Mouse (Mus musculus) spleen, postnatal 14 days (tissue): ENCODE measurements at regions not wholly inside any gene's neighbourhood (a gene's known extent, or its start where the extent isn't known, plus 50 kb on each side); places are given as distances from the start of the nearest gene placed in this dataset.

Experiments
- DNase-seq, 2 experiments: peaks; one replicate each; pipeline ENCODE4 v3.0.0; 2021 to 2022; ENCODE audit warnings: low spot score in 2 of 2

- DNase-seq, result no peak
These were observed 159.8 kb upstream of the Kbtbd8 start for GRCm38 (mm10) chr6:94957172-94957668.

GRCm38 (mm10) chr6:94954580-94954979 lies 162.5 kb upstream of the Kbtbd8 start:
- DNase-seq, result no peak

GRCm38 (mm10) chr6:94953658-94954057 lies 163.4 kb upstream of the Kbtbd8 start:
- no peak for DNase-seq

- no peak for DNase-seq
These were observed 164.9 kb upstream of the Kbtbd8 start for GRCm38 (mm10) chr6:94951971-94952768.

GRCm38 (mm10) chr6:94950944-94951343 lies 166.1 kb upstream of the Kbtbd8 start:
- no peak for DNase-seq

GRCm38 (mm10) chr6:94950319-94950718 lies 166.7 kb upstream of the Kbtbd8 start:
- no peak for DNase-seq

GRCm38 (mm10) chr6:94946352-94946900 lies 170.6 kb upstream of the Kbtbd8 start:
- no peak for DNase-seq

- no peak for DNase-seq
These were observed 171.3 kb upstream of the Kbtbd8 start for GRCm38 (mm10) chr6:94945715-94946114.

- no peak for DNase-seq
These were observed 172.8 kb upstream of the Kbtbd8 start for GRCm38 (mm10) chr6:94944196-94944595.

GRCm38 (mm10) chr6:94938949-94939348 lies 178.1 kb upstream of the Kbtbd8 start:
- no peak for DNase-seq

GRCm38 (mm10) chr6:94936206-94936605 lies 180.8 kb upstream of the Kbtbd8 start:
- DNase-seq, result no peak

GRCm38 (mm10) chr6:94935706-94936105 lies 181.3 kb upstream of the Kbtbd8 start:
- DNase-seq, result no peak

- no peak for DNase-seq
These were observed 189.2 kb upstream of the Kbtbd8 start for GRCm38 (mm10) chr6:94927811-94928210.

GRCm38 (mm10) chr6:94926652-94927211 lies 190.3 kb upstream of the Kbtbd8 start:
- no peak for DNase-seq

- DNase-seq, result no peak
These were observed 191.6 kb upstream of the Kbtbd8 start for GRCm38 (mm10) chr6:94925408-94925807.

- no peak for DNase-seq
These were observed 192.6 kb upstream of the Kbtbd8 start for GRCm38 (mm10) chr6:94924338-94925039.

- DNase-seq, result no peak
These were observed 195.3 kb upstream of the Kbtbd8 start for GRCm38 (mm10) chr6:94921741-94922140.

- DNase-seq, result no peak
These were observed 196.3 kb upstream of the Kbtbd8 start for GRCm38 (mm10) chr6:94920770-94921169.

GRCm38 (mm10) chr6:94919194-94919743 lies 197.8 kb upstream of the Kbtbd8 start:
- DNase-seq, result no peak

GRCm38 (mm10) chr6:94915842-94916620 lies 201.0 kb upstream of the Kbtbd8 start:
- DNase-seq, result no peak

GRCm38 (mm10) chr6:94911836-94912235 lies 205.2 kb upstream of the Kbtbd8 start:
- no peak for DNase-seq
